Mouse (Mus musculus) CH12.LX (cell line): Measurements from ENCODE around the gene Pgm2l1.

Source experiments
- E2F4 ChIP-seq: IDR thresholded peaks from 2 replicates; pipeline ENCODE4 v1.6.1; 2011; ENCODE audit warnings: low read depth, low read length, improper control_type of control experiment; ENCODE audit not compliant: insufficient replicate concordance
- HCFC1 ChIP-seq: IDR thresholded peaks from 2 replicates; pipeline ENCODE4 v1.6.1; 2012; ENCODE audit warnings: low read depth, mild to moderate bottlenecking, inconsistent platforms, low read length, improper control_type of control experiment
- NELFE ChIP-seq: IDR thresholded peaks from 2 replicates; pipeline ENCODE4 v1.6.1; 2011; ENCODE audit warnings: low read depth, low read length, improper control_type of control experiment
- POLR2A ChIP-seq: IDR thresholded peaks from 2 replicates; pipeline ENCODE4 v1.6.1; 2011; ENCODE audit warnings: low read depth, mild to moderate bottlenecking, improper control_type of control experiment, low read length
- RAD21 ChIP-seq: IDR thresholded peaks from 2 replicates; pipeline ENCODE4 v1.6.1; 2011; ENCODE audit warnings: low read depth, mild to moderate bottlenecking, low read length, improper control_type of control experiment, moderate library complexity
- TCF12 ChIP-seq: IDR thresholded peaks from 2 replicates; pipeline ENCODE4 v1.6.1; 2014; ENCODE audit warnings: low read depth, mild to moderate bottlenecking, inconsistent platforms, low read length, improper control_type of control experiment
- ZC3H11A ChIP-seq: IDR thresholded peaks from 2 replicates; pipeline ENCODE4 v1.6.1; 2012; ENCODE audit warnings: low read depth, mild to moderate bottlenecking, inconsistent platforms, low read length, improper control_type of control experiment

- TF ChIP-seq RAD21 = no peak
- no peak for TF ChIP-seq ZC3H11A
- TF ChIP-seq E2F4 = no peak
- no peak for TF ChIP-seq POLR2A
- no peak for TF ChIP-seq HCFC1
- no peak for TF ChIP-seq TCF12
- TF ChIP-seq NELFE = no peak
Measured at GRCm38 (mm10) chr7:100181176-100181575, 46.0 kb upstream of the Pgm2l1 start.
